Mouse (Mus musculus) retina, embryonic 14.5 days (tissue): ENCODE results near the gene Hlx.
A peak's percentile ranks its signal among the peaks of the same experiment; 100 is the strongest.

Experiments used
- DNase-seq: peaks from one replicate; pipeline ENCODE4 v3.0.0-alpha.2; 2015; ENCODE audit warnings: low spot score

The Hlx gene

DNA sequence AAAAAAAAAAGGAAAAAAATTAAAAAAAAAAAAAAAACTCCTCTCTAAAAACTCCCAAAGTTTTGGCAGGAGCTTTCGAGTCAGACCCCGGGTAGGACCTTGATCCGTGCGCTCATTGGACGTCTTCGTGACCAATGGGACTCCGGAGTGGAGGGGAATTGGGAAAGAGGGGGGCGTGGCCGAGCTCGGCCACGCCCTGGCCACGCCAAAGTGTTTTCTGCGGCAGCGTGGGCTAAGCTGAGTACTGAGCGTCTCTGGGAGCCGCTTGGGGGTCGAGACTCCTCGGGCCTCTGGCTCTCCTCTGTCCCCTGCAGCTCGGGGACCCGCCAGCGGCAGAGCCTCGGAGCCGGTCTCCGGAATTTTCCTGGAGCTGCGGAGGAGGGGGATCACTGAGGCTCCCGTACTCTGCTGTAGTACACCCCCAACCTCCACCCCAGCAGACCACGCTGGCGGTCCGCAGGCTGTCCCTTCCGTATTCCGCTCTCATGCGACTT lies at the start of gene Hlx:
Gene Hlx, minus strand, starts transcription at position 64 of the 494 bp plus-strand sequence.
- peak; percentile 87 for DNase-seq

DNA sequence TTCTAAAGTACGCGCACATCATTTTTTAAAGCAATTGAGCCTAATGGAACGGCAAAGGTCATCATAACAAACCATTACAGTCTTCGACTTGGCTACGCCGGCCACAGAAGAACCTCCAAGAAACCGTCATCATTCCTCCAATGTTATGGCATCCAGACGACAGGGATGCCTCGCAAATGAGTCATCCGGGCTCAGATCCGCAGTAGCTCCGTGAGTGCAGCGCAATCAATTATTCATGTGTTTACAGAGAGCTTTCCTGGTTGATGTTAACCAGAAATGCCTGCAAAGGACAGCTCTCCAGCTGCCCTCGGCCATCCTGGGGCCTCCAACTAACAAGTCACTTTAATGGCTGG lies 49.7 kb upstream of the Hlx start:
- peak; percentile 32 for DNase-seq

DNA sequence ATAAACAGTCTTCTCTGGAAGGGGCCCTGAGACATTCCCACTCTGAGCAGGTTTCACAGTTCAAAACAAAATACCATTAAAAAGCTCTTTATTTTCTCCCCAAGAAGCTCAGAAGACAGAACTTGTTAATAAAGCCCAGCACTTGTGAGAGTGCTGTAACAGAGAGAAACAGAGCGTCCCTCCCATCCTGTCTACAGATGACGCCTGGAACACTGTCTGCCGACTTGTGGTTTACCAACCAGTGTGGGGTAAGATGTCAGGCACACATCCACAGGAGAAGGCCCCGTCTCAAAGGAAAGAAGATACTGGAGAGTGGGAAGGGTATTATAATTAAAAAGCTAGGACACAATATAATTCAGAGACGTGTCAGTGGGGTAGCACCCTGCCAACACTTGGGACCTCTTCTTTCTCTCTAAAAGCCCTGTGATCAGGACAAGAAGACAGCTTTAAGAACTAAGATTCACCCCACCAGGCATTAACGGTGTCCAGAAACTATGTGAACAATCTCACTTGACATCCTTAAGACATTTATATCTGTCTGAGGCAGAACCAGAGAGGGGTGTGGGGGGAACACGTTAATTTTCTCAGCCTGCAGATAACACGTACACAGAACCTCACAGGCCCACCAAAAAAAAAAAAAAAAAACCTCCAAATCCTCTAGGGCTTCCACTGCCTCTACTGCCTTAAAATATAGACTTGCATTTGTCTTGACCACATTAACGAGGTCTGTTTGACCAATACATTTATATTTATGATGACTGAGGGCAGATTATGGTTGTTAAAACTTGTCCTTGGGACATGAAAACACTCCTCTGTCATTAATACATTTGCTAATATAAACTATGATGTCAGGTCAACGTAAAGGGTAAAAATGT lies 49.1 kb upstream of the Hlx start:
- DNase-seq: no peak

DNA sequence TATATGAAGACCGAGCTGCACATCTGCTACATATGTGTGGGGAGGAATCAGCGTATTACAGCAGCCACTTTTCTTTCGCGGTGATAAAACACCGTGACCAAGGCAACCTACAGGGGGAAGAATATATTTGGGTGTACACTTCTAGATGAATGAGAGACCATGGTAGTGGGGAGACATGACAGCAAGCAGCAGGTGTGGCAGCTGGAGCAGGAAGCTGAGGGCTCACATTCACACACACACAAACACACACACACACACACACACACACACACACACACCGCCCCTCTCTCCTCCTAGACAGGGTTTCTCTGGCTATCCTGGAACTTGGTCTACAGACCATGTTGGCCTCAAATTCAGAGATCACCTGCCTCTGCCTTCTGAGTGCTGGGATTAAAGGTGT lies 45.7 kb upstream of the Hlx start:
- DNase-seq: no peak

DNA sequence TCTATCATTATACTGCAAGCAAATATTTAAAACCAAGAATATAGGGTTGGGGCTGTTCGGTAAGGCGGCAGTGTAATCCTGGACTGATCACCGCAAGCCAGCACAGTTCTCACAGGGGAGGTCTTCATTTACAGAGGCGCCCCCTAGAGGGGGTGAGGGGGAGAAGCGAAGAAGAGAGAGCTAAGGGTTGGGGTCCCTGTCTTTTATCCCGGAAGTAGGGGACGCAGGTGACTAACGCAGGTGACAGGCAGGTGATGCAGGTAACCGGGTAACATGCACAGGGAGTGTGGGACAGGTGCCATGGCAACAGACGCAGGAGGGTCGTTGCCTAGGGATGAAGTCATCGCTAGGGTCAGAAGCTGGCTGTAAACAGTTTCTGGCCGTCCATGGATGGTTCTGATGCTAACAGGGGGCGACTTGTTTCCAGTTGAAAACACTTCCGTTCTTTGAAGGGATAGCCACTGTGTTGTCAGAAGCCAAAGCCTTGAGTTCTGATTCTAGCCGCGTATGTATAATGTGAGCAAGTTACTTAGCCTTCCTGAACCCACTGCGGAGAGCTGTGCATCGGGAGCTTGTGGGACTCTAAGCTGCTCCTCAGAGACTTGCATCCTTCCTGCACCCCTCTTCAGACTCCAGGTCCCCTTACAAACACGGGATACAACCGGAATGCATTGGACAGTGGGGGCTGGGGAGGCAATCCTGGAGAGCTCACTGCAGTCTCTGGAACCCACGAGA lies 44.8 kb upstream of the Hlx start:
- peak; percentile 44 for DNase-seq

DNA sequence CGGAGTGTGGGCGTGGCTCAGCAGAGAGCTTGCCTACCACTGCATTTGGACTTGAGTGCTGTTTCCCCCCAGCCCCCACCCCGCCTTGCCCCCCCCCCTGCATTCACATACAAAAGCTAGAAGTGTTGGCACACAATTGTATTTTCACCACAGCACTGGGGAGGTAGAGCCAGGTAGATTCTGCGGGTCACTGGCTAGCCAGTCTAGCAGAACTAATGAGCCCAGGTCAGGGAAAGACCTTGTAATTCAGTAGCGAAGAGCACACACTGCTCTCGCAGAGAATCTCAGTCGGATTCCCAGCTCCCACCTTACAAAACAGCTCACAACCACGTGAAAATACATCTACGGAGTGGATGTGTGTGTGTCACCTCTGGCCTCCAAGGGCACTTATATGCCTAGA lies 42.9 kb upstream of the Hlx start:
- no peak for DNase-seq

DNA sequence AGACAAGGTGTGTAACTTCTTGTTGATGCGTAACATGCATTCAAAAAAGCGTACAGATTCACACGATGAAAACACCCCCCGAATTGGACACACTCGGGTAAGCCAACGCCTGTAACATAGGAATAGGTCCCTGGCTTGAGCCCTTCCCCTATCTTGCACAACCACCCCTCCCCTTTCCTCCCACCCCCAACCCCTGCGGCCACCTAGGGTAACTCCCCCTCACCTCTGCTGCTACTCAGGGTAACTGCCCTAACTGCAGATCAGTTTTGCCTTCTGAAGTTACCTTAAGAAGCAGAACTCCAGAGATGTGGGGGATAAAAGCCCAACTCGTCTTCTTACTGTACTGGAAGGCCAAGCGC lies 39.5 kb upstream of the Hlx start:
- no peak for DNase-seq

DNA sequence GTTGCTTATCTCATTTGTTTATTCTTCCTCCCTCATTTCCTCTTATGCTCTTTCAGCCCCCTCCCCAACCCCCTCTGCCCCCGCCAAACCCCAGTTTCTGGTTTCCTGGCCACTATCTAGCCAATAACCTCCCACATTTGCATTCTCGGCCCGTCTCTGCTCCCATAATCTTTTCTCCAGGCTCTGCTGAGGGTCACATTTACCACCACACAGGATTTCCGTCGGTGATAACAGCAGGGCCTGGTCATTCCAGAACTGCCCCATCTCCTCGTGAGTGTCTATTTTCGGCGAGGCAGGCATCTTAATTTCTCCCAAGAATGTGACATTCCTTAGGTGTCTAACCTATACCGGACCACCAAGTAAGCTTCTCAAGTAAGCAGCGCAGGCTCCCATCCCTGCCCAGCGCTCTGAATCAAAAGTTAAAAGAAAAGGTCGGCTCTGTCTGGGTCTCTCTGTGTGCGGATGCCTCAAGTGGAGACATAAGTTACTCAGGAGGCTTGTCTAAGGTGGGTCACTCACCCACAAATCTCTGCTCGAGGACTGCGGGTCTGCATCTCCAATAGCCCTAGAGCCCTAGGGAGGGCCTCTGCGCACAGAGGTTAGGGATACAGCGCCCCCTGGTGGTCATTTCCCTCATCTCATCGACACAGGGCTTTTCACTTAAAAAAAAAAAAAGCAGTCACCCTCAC lies 38.9 kb upstream of the Hlx start:
- DNase-seq: peak; percentile 91

DNA sequence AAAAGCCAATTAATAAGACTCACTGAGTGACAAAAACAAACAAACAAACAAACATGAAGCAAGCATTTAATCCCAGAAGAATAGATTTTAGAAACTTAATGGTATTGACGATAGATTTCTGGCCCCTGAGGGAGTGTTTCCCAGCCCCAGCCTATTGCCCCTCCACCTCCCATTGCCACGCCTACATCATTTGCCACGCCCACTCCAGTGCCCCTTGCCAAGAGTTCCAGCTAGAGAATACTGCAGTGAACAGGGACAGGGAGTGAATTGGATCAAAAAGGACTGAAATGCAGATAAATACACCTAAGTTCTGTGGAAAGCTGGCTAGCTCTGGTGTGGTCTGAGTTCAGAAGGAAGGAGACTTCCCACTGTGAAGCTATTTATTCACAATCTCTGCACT lies 31.4 kb upstream of the Hlx start:
- no peak for DNase-seq

DNA sequence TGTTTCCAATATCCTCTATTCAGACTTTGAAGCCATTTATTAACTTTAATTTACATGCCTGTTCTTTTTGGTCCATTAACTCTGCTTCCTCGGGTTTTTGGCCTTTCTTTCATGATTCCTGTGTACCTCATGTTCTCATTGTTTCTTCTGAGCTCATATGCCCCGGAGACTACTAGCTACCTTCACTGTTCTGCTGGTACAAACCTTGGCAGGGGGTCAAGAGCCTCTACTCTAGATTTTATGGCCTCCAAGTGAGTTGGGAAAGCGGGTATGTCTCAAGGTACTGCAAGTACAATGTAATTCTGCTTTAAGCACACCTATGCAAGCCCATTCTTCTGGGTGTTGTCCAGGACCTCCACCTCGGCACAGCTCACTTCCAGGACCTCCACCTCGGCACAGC lies 30.5 kb upstream of the Hlx start:
- no peak for DNase-seq

DNA sequence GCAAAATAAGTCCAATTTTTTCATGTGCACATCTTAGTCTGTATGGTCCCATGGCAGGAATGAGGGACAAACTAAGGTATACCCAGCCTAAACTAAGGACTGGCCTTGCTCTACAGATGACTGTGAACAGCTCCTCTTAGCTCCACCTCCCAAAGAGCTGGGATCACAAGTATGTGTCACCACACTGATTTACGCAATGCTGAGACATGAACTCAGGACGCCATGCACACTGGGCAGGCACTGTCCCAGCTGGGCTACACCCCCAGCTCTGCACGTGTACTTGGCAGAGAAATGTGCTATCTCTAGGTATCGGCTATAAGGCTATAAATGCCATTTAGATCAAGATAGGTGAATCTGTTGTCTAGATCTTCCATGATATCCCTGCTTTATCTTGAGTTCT lies 29.6 kb upstream of the Hlx start:
- DNase-seq: no peak

DNA sequence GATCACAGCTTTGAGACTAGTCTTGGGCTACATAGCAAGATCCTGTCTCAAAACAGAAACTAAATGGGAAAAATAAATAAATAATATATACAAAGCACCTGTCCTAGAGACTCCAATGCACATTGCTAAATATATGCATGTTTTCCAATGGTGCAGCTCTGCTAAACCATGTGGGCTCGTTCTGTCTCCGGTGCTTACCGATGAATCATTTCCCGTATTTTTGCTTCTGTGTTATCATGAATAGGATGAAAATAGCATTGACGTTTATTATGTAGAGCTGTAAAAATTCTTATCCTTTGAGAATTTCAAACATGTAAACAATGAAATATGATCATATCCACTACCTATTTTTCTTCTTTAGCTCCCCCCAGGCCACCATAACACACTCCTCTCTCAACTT lies 20.3 kb upstream of the Hlx start:
- no peak for DNase-seq

DNA sequence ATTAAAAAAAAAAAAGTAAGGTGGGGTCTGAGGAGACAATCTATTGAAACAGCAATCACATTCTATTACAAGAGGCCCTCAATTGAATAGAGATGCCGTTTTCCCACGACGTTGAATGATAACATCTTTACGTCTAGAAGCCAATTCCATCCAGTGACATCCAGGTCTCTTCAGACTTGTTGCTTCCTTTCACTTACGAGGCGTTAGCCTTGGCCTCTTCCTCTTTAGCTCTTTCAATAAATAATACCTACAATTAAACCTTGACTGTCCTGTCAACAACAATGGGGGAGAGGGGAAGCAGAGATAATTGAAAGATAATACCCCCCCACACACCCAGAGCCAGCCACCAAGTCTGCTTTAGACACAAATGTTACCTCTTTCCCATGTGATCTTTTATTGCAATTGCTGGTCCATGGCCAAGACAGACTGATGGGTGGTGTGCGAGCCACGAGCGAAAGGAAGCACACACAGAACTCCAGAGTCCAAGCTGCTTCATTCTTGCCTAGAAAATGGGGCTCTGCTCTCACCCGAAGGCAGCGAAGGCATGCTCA lies 17.8 kb upstream of the Hlx start:
- DNase-seq: no peak

DNA sequence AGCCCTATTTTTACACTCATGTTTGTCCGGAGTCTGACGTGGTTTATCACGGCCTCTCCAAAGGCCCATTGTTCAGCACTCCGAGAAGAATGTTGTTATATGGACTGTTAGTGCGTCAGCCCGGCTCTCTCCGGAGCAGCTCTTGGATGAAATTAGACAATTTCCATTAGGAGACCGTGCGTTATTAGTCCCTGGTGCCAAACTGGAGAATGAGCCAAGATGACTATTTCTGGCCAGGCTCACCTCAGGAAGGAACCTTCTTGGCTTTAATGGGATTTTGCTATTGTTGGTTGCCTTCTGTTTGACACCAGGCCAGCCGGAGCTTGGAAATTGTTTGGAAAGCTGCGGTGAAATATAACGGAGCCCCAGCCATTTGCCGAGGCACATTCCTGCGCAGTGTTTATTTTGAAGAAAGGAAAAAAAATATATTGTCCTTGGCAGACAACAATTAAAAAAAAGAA lies 16.3 kb upstream of the Hlx start:
- DNase-seq: no peak

DNA sequence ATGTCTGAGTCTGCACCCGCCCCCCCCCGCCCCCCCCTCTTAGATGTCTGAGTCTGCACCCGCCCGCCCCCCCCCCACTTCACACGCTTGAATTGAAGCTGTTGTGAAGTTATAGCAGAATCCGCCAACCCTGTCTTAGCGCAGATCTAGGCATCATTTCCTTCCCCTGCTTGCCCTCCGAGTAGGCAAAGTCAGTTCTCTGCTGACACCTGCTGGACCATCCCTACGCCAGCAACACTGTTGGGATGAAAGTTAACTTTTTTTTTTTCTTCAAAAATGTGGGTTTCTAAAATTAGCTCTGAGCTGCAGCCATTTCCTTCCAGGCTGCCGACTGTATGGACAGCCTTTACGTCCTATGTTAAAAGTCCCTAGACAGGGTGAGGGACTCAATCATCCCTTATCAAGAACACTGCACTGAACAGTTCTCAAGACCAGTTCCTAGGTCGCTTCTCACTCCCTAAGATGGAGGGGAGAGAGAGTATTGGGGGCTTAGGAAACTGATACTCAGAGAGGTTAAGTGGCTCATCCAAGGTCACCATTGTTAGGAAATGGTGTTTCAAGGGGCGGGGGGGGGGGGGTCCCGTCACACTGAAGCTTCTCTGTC lies 5.6 kb upstream of the Hlx start:
- DNase-seq: peak; percentile 75

DNA sequence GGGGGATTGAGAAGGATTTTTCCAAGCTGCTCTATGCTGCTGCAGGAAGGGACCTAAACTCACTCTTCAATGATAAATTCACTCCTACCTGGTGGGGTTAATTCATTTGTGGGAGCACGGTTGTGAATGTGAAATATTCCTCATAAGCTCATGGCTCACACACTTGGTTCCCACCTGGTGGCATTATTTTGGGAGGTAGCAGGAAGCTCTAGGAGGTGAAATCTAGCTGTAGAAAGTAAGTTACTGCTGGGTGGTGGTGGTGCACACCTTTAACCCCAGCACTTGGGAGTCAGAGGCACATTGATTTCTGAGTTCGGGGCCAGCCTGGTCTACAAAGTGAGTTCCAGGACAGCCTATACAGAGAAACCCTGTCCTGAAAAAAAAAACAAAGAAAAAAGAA lies 4.8 kb upstream of the Hlx start:
- no peak for DNase-seq

DNA sequence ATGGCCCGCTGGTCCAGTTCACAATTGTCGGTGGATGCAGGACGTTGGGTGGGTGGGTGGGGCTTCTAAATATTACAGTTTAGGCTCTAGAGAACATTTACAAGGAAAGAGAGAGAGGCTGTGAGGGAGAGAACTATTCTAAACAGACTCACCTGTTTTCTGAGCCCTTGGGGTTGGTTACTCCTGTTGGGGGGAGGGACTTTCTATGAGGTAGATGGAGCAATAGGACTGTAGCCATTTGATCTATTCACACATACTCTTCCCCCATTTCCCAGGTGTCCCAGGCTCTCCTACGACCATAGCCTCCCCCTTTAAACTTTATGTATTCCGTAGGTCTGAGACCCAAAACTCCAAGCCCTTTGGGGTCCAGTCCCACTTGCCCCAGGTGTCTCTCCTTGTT lies 3.8 kb upstream of the Hlx start:
- DNase-seq: no peak

DNA sequence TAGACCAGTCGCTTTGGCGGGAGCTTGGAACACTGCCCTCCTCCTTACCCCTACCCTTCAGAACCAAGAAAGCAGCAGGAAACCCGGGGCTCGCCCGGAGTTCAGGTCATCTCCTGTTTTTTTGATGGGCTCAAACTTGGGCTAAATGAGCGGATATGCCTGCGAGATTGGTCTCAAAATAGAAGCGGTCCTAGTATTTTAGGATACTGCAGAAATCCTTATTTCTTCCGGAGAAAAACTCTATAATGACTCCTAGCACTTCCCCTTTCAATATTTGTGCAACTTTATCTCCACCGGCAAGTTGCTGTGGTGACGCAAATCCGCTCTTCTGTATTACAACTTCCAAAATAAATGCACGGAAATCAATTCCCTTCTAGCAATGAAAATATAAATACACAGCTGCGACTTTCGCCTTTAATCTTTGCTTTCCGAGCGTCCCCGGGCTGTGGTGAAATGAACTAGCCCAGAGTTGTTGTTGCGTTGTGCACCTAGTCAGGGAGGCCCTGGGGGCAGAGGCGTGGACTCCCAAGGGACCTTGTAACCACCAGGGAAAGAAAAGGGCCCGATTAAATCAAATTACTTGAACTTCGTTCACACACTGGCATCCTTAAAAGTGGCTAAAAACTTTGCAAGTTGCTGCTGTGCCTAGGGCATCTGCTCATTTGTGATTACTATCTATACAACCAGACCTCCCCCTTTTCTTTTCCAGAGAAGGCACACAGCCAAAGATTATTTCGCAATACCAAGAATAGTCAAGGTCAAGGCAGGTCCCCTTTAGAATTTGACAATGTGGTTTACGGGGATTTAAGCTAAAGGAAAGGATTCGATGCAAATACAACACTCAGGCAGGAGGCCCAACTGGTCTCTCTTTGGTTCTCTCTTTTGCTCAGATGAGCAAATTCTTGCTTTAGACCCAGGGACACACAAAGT lies 2.8 kb upstream of the Hlx start:
- DNase-seq: peak; percentile 25

DNA sequence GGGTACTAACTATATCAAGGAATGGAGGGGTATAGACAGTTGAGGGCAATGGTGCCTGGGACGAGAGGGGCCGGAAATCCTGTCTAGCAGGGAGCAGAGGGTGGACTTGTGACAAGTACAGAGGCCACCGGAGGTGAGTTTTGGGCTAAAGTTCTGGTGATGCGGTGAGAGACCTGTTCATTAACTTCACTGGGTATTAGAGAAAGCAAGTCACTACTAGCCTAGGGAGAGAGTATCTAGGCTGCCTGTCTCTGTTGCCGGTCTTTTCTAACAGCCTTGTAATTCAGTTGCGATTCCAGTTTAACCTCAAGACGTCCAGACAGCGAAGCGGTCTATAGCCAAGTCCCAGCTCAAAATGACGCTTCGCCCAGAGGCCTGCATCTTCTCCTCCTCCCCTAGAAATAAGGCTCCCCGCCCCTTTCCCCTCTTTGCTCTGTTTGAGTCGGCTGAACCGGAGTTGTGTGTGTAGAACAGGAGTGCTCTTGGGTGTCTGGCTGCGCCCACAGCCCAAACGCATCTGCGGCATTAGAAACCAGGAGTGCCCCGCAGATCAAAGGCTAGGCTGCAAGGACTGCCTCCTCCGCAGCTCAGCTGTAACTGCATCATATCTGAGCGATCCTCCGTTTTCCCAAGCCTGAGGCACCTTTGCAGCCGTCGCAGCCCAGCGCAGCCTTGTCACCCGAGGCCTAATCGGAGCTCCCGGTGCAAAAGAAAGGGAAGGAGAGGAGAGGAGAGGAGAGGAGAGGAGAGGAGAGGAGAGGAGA lies 1.8 kb upstream of the Hlx start:
- peak; percentile 38 for DNase-seq
